Mouse (Mus musculus): ENCODE measurements around the gene Tbc1d10a. TPM values are rescaled to one million over a fixed set of nuclear protein-coding genes. Genes with fewer than 3 reads are reported as not detected.

Gene Tbc1d10a
- total and polyA plus RNA-seq, 3 experiments = 23.0 to 27.4 TPM; not detected in 1

GRCm38 (mm10) chr11:4159808-4160708 lies 26.5 kb upstream of the Tbc1d10a start, which contains the start of the genes Ccdc157 and Sf3a1:
Gene Ccdc157 (minus strand): TSS chr11:4160293.
Gene Sf3a1 (plus strand): TSS chr11:4160350.
- Histone ChIP-seq H3K4me3 (ENCODE audit: control insufficient read depth in 1 of 2, insufficient read depth in 1 of 2, low read depth in 2 of 2, low read length in 2 of 2) (peak within 1 kb of the TSS; percentile 84 to 96), H3K4me1 (ENCODE audit: control insufficient read depth in 1 of 2, insufficient read depth in 2 of 2, low read length in 2 of 2) (peaks cover 18 to 29% of the 10 kb centered on the region in 2 experiments), H3K9me3 (replicated peaks; ENCODE audit: insufficient read depth, low read length) (no peaks in the 10 kb centered on the region), H3K27me3 (ENCODE audit: control insufficient read depth in 1 of 2, insufficient read depth in 2 of 2, low read length in 2 of 2) (no peaks in the 10 kb centered on the region), H3K36me3 (ENCODE audit: control insufficient read depth in 1 of 2, insufficient read depth in 2 of 2, low read length in 2 of 2) (peaks cover 31 to 40% of the 10 kb centered on the region in 2 experiments), H3K27ac (ENCODE audit: control insufficient read depth, low read depth, low read length) (peak within 1 kb of the TSS; percentile 76), H3K79me2 (ENCODE audit: control insufficient read depth, insufficient read depth, low read length, poor library complexity) (peaks cover 43% of the 10 kb centered on the region), H3K9ac (ENCODE audit: control insufficient read depth, low read depth, low read length, poor library complexity, severe bottlenecking) (peak within 1 kb of the TSS; percentile 93)
- peak; percentile 98 for DNase-seq (ENCODE audit: low read depth, low spot score)
- TF ChIP-seq ZKSCAN1 (IDR thresholded peaks at IDR 0.05; ENCODE audit: low read depth, low read length) (no peak), RAD21 (IDR thresholded peaks at IDR 0.05; ENCODE audit: low read depth, low read length) (no peak), POLR2AphosphoS5 (IDR thresholded peaks at IDR 0.05; ENCODE audit: borderline replicate concordance, low read depth, low read length) (no peak), MAZ (IDR thresholded peaks at IDR 0.05; ENCODE audit: low read depth, low read length) (peak; percentile 95), SIN3A (IDR thresholded peaks at IDR 0.05; ENCODE audit: low read length) (peak; percentile 95), TAL1 (IDR thresholded peaks at IDR 0.05; ENCODE audit: low read length) (no peak), USF2 (IDR thresholded peaks at IDR 0.05; ENCODE audit: borderline replicate concordance in 1 of 2, insufficient read depth in 1 of 2, low read depth in 1 of 2, low read length in 2 of 2) (no peak), MAX (IDR thresholded peaks at IDR 0.05; ENCODE audit: low read length) (no peak; the same call in 1 of the 2 replicates), BHLHE40 (IDR thresholded peaks at IDR 0.05; ENCODE audit: borderline replicate concordance, low read depth, low read length) (no peak), CHD1 (IDR thresholded peaks at IDR 0.05; ENCODE audit: low read depth, low read length) (no peak), POLR2A (IDR thresholded peaks at IDR 0.05; ENCODE audit: control insufficient read depth in 1 of 2, insufficient read depth in 1 of 2, low read depth in 1 of 2, low read length in 2 of 2, poor library complexity in 1 of 2) (peak; percentile 86 to 92), NRF1 (IDR thresholded peaks at IDR 0.05; ENCODE audit: insufficient read depth, low read depth, low read length, poor library complexity, severe bottlenecking) (peak; percentile 35; the same call in 1 of the 2 replicates), E2F4 (IDR thresholded peaks at IDR 0.05; ENCODE audit: borderline replicate concordance, low read depth, low read length) (no peak), UBTF (IDR thresholded peaks at IDR 0.05; ENCODE audit: borderline replicate concordance, insufficient read depth, low read depth, low read length) (no peak), GATA1 (IDR thresholded peaks at IDR 0.05; ENCODE audit: low read depth, low read length) (no peak), MEF2A (IDR thresholded peaks at IDR 0.05; ENCODE audit: extremely low read depth, insufficient replicate concordance, low read depth, low read length, poor library complexity, severe bottlenecking) (no peak), ETS1 (IDR thresholded peaks at IDR 0.05; ENCODE audit: low read depth, low read length) (no peak), CTCF (IDR thresholded peaks at IDR 0.05 in 2 of 3, conservative IDR thresholded peaks at IDR 0.05 in 1 of 3; ENCODE audit: control insufficient read depth in 1 of 3, insufficient read depth in 1 of 3, low read depth in 2 of 3, low read length in 3 of 3, poor library complexity in 1 of 3, severe bottlenecking in 1 of 3) (no peak), POLR2AphosphoS2 (IDR thresholded peaks at IDR 0.05; ENCODE audit: low read length) (peak; percentile 77; the same call in 1 of the 2 replicates), MXI1 (IDR thresholded peaks at IDR 0.05; ENCODE audit: low read depth, low read length) (peak; percentile 87), MAFK (IDR thresholded peaks at IDR 0.05; ENCODE audit: borderline replicate concordance, low read depth, low read length) (no peak), HCFC1 (IDR thresholded peaks at IDR 0.05; ENCODE audit: low read depth, low read length) (peak; percentile 86), JUND (IDR thresholded peaks at IDR 0.05; ENCODE audit: low read depth, low read length) (no peak), SMC3 (IDR thresholded peaks at IDR 0.05; ENCODE audit: low read depth, low read length) (0 out of 2 replicates have a peak, but pooled peaks have one; percentile 3), EP300 (IDR thresholded peaks at IDR 0.05; ENCODE audit: low read depth in 1 of 2, low read length in 2 of 2) (peak in 1 of 2 experiments; percentile 4; a peak in 1 of 4 replicates), TCF12 (IDR thresholded peaks at IDR 0.05; ENCODE audit: low read depth, low read length) (0 out of 2 replicates have a peak, but pooled peaks have one; percentile 40), ZMIZ1 (IDR thresholded peaks at IDR 0.05; ENCODE audit: low read depth, low read length) (peak; percentile 89), RCOR1 (IDR thresholded peaks at IDR 0.05; ENCODE audit: low read depth, low read length) (no peak), USF1 (IDR thresholded peaks at IDR 0.05; ENCODE audit: low read depth, low read length) (no peak), ZC3H11A (IDR thresholded peaks at IDR 0.05; ENCODE audit: low read depth, low read length) (0 out of 2 replicates have a peak, but pooled peaks have one; percentile 3), MYC (IDR thresholded peaks at IDR 0.05; ENCODE audit: low read depth, low read length) (no peak; the same call in 1 of the 2 replicates), TBP (IDR thresholded peaks at IDR 0.05; ENCODE audit: low read depth, low read length) (peak; percentile 49; the same call in 1 of the 2 replicates), KAT2A (conservative IDR thresholded peaks at IDR 0.05; ENCODE audit: low read depth, low read length) (peak; percentile 47; the same call in 1 of the 2 replicates), ZNF384 (IDR thresholded peaks at IDR 0.05; ENCODE audit: low read depth, low read length) (no peak)
